Mouse (Mus musculus) heart, embryonic 12.5 days (tissue): ENCODE measurements around the gene Sesn1. TPM values are rescaled to one million over a fixed set of nuclear protein-coding genes. Genes with fewer than 3 reads are reported as not detected.

Source experiments
- ATAC-seq: fragments of 200-750 bp; cut with Nextera tagmentation; 2 replicates; pipeline ENCODE4 v1.8.0; 2017; ENCODE audit warnings: moderate TSS enrichment, moderate library complexity; ENCODE audit not compliant: insufficient number of reproducible peaks, low FRiP score
- H3K27ac ChIP-seq: fragments of 300-500 bp; sonication (generic); 2 replicates; pipeline ENCODE4 v1.5.1; 2016; ENCODE audit warnings: mild to moderate bottlenecking, moderate library complexity; ENCODE audit not compliant: poor library complexity, severe bottlenecking
- H3K27me3 ChIP-seq: fragments of 300-500 bp; sonication (generic); replicated peaks from 2 replicates; pipeline ENCODE4 v1.6.1; 2016; ENCODE audit warnings: mild to moderate bottlenecking, moderate library complexity
- H3K36me3 ChIP-seq: fragments of 300-500 bp; sonication (generic); 2 replicates; pipeline ENCODE4 v1.6.1; 2016; ENCODE audit warnings: mild to moderate bottlenecking, moderate library complexity
- H3K4me1 ChIP-seq: fragments of 300-500 bp; sonication (generic); replicated peaks from 2 replicates; pipeline ENCODE4 v1.6.1; 2016; ENCODE audit warnings: mild to moderate bottlenecking
- H3K4me2 ChIP-seq: fragments of 300-500 bp; sonication (generic); 2 replicates; pipeline ENCODE4 v1.6.1; 2016; ENCODE audit warnings: mild to moderate bottlenecking, moderate library complexity
- H3K4me3 ChIP-seq: fragments of 300-500 bp; sonication (generic); 2 replicates; pipeline ENCODE4 v1.5.1; 2016; ENCODE audit warnings: mild to moderate bottlenecking
- H3K9ac ChIP-seq: fragments of 300-500 bp; sonication (generic); 2 replicates; pipeline ENCODE4 v1.6.1; 2016; ENCODE audit warnings: mild to moderate bottlenecking, moderate library complexity
- H3K9me3 ChIP-seq: fragments of 300-500 bp; sonication (generic); replicated peaks from 2 replicates; pipeline ENCODE4 v1.6.1; 2016; ENCODE audit warnings: mild to moderate bottlenecking, moderate library complexity
- WGBS: fragments of 180-500 bp; shearing (Covaris S2); methylation state at CpG from one replicate; pipeline ENCODE4 v1.1.7; 2016; 5-methylcytosine and 5-hydroxymethylcytosine counted together
- polyA plus RNA-seq: library from polyadenylated mRNA; unstranded; fragments of >200 nt; fragmentation: Nextera tagmentation; extraction: Ambion mirVana; gene quantifications from 2 replicates; pipeline ENCODE4 v1.2.1, GENCODE M21; 2016

Gene Sesn1
- polyA plus RNA-seq, 1 experiment from 2014 or later: 27.8 TPM

- H3K4me3 ChIP-seq: no peak overlapping the region
- H3K27me3 ChIP-seq: no peaks in the 10 kb centered on the region
- no peak overlapping the region for H3K27ac ChIP-seq
- H3K9ac ChIP-seq: no peak overlapping the region
- 85% methylated on average over 8 of the region's 8 CpGs for WGBS
- peaks cover 9% of the 10 kb centered on the region for H3K36me3 ChIP-seq
- no peaks in the 10 kb centered on the region for H3K9me3 ChIP-seq
- no peak overlapping the region for H3K4me2 ChIP-seq
- H3K4me1 ChIP-seq: no peaks in the 10 kb centered on the region
- ATAC-seq: no peak
Measured at GRCm38 (mm10) chr10:41912290-41912994, 102.7 kb downstream of the Sesn1 start.

DNA sequence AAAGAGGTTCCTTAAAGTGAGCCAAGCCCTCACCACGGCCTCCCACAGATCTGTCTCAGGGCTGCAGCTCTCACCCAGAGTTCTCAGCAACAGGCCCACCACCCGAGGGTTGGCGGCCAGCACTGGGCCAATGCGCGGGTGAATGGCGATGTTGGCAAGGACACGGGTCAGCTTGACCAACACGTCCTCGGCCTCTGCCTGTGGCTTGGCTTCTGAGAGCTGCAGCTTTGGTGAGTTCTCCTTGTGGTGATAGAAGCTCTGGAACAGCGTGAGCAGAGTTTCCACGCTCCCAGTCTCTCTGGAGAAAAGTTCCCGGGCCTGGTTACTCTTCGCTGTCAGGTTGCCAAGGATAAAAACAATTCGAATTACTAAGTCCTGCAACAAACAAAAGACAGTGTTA lies 117.0 kb downstream of the Sesn1 start:
- H3K27ac ChIP-seq: no peak overlapping the region
- no peak overlapping the region for H3K4me3 ChIP-seq
- ATAC-seq: no peak
- H3K4me2 ChIP-seq: no peak overlapping the region
- no peak overlapping the region for H3K9ac ChIP-seq
- no peaks in the 10 kb centered on the region for H3K27me3 ChIP-seq
- 0 out of 2 replicates have a peak, but pooled peaks cover 3% of the 10 kb centered on the region for H3K9me3 ChIP-seq
- no peaks in the 10 kb centered on the region for H3K36me3 ChIP-seq
- WGBS: 88% methylated on average over 14 of the region's 14 CpGs
- peaks cover 12% of the 10 kb centered on the region for H3K4me1 ChIP-seq

- no peak overlapping the region for H3K4me2 ChIP-seq
- H3K4me3 ChIP-seq: no peak overlapping the region
- no peaks in the 10 kb centered on the region for H3K27me3 ChIP-seq
- H3K4me1 ChIP-seq: peaks cover 49% of the 10 kb centered on the region
- 53% methylated on average over 4 of the region's 4 CpGs for WGBS
- H3K27ac ChIP-seq: no peak overlapping the region
- H3K9ac ChIP-seq: no peak overlapping the region
- no peaks in the 10 kb centered on the region for H3K36me3 ChIP-seq
- ATAC-seq: no peak
- H3K9me3 ChIP-seq: no peaks in the 10 kb centered on the region
Measured at GRCm38 (mm10) chr10:41930966-41931365, 121.2 kb downstream of the Sesn1 start.

DNA sequence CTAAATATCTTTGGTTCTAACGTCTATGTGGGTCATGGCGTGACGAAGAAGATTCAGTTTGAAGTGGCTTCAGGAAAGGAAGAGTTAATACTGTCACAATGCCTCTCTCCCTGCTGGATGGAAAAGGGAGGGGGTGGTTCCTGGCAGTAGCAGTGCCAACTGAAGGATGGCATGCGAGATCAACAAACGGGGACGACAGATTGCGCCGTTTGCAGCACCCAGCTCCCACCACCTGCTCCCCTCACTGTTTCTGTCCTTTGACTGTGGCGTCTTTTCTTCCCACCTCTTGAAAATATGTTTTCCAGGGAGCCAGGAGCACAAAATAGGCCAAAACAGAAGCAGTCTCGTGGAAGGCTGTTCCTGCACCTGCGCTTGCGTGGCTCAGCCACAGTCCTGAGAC lies 122.2 kb downstream of the Sesn1 start:
- H3K4me1 ChIP-seq: peaks cover 59% of the 10 kb centered on the region
- H3K36me3 ChIP-seq: no peaks in the 10 kb centered on the region
- H3K27ac ChIP-seq: no peak overlapping the region
- no peaks in the 10 kb centered on the region for H3K27me3 ChIP-seq
- H3K9ac ChIP-seq: no peak overlapping the region
- no peak for ATAC-seq
- H3K9me3 ChIP-seq: no peaks in the 10 kb centered on the region
- H3K4me3 ChIP-seq: no peak overlapping the region
- H3K4me2 ChIP-seq: no peak overlapping the region
- WGBS: 85% methylated on average over 12 of the region's 12 CpGs

DNA sequence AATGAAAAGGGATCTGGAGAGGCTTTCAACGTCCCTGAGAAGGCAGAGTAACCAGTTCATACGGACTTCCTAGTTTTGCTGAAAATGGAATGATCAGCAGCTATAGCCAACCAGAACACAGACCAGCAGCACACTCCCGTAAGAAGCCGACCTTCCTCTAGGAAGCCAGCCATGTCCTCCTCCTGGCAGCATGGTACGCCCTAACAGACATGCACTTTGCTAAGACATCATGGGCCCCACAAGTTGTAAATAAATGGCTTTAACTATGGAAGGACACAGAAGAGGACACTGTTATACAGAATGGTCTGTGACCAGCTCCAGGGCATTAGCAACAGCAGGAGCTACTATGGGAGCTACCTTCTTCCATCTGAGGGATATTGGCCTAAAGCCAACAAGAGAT lies 123.2 kb downstream of the Sesn1 start:
- ATAC-seq: no peak
- Histone ChIP-seq H3K9ac (no peak overlapping the region), H3K36me3 (no peaks in the 10 kb centered on the region), H3K27ac (no peak overlapping the region), H3K4me3 (no peak overlapping the region), H3K27me3 (no peaks in the 10 kb centered on the region), H3K9me3 (no peaks in the 10 kb centered on the region), H3K4me2 (no peak overlapping the region), H3K4me1 (peaks cover 68% of the 10 kb centered on the region)
- 82% methylated on average over 5 of the region's 5 CpGs for WGBS

GRCm38 (mm10) chr10:41933536-41933935 lies 123.8 kb downstream of the Sesn1 start:
- Histone ChIP-seq H3K4me3 (no peak overlapping the region), H3K36me3 (no peaks in the 10 kb centered on the region), H3K4me1 (peaks cover 71% of the 10 kb centered on the region), H3K27ac (peak overlapping the region; percentile 96), H3K4me2 (no peak overlapping the region), H3K9ac (no peak overlapping the region), H3K9me3 (no peaks in the 10 kb centered on the region), H3K27me3 (no peaks in the 10 kb centered on the region)
- WGBS: 51% methylated on average over 6 of the region's 6 CpGs
- no peak for ATAC-seq

GRCm38 (mm10) chr10:41934633-41935475 lies 125.1 kb downstream of the Sesn1 start:
- H3K4me3 ChIP-seq: peak overlapping the region; percentile 29
- WGBS: 3% methylated on average over 21 of the region's 21 CpGs

DNA sequence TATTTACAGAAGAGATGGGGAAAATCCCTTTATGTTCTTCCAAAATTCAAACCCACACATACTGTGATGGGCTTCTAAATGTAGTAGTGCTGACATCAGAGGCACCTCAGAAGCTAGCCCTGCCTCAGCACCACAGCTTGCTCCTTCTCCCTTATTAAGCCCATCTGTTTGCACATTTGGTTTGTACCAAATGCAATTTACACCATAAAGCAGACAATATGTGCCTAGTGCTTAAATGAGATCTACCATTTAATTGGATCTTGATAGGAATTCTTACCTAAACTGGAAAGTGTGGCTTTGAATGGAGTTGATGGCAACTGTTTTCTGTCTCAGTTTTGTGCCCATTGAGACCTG lies 125.7 kb downstream of the Sesn1 start:
- peaks cover 7% of the 10 kb centered on the region; the same call in 1 of the 2 replicates for H3K9me3 ChIP-seq
- peak overlapping the region; percentile 29; the same call in 1 of the 2 replicates for H3K4me3 ChIP-seq
- peak overlapping the region; percentile 96 for H3K27ac ChIP-seq
- H3K4me1 ChIP-seq: peaks cover 71% of the 10 kb centered on the region
- H3K4me2 ChIP-seq: peak overlapping the region; percentile 69
- no peaks in the 10 kb centered on the region for H3K36me3 ChIP-seq
- H3K9ac ChIP-seq: 0 out of 2 replicates have a peak overlapping the region, but pooled peaks have one; percentile 47
- H3K27me3 ChIP-seq: no peaks in the 10 kb centered on the region
- no peak for ATAC-seq

More at GRCm38 (mm10) chr10:41934633-41935475, 125.1 kb downstream of the Sesn1 start:
- Histone ChIP-seq H3K9me3 (0 out of 2 replicates have a peak, but pooled peaks cover 3% of the 10 kb centered on the region), H3K4me2 (peak overlapping the region; percentile 69), H3K36me3 (no peaks in the 10 kb centered on the region), H3K9ac (peak overlapping the region; percentile 47; the same call in 1 of the 2 replicates), H3K27me3 (no peaks in the 10 kb centered on the region), H3K27ac (peak overlapping the region; percentile 96), H3K4me1 (peaks cover 71% of the 10 kb centered on the region)
- ATAC-seq: peak; percentile 85

- Histone ChIP-seq H3K9ac (no peak overlapping the region), H3K27ac (peak overlapping the region; percentile 96; the same call in 1 of the 2 replicates), H3K27me3 (no peaks in the 10 kb centered on the region), H3K4me2 (no peak overlapping the region), H3K4me1 (peaks cover 65% of the 10 kb centered on the region), H3K36me3 (no peaks in the 10 kb centered on the region), H3K9me3 (peaks cover 7% of the 10 kb centered on the region; the same call in 1 of the 2 replicates), H3K4me3 (no peak overlapping the region)
- ATAC-seq: no peak
- 63% methylated on average over 4 of the region's 4 CpGs for WGBS
Measured at GRCm38 (mm10) chr10:41936100-41936499, 126.4 kb downstream of the Sesn1 start.

GRCm38 (mm10) chr10:41937176-41937575 lies 127.4 kb downstream of the Sesn1 start:
- 41% methylated on average over 4 of the region's 4 CpGs for WGBS
- H3K36me3 ChIP-seq: no peaks in the 10 kb centered on the region

GRCm38 (mm10) chr10:41939090-41939489 lies 129.4 kb downstream of the Sesn1 start:
- Histone ChIP-seq H3K36me3 (no peaks in the 10 kb centered on the region), H3K9me3 (peaks cover 7% of the 10 kb centered on the region; the same call in 1 of the 2 replicates), H3K9ac (no peak overlapping the region), H3K27me3 (no peaks in the 10 kb centered on the region), H3K4me1 (peaks cover 41% of the 10 kb centered on the region), H3K4me3 (no peak overlapping the region), H3K27ac (no peak overlapping the region), H3K4me2 (no peak overlapping the region)
- no peak for ATAC-seq
- 73% methylated on average over 4 of the region's 4 CpGs for WGBS

More at GRCm38 (mm10) chr10:41937176-41937575, 127.4 kb downstream of the Sesn1 start:
- no peak for ATAC-seq
- Histone ChIP-seq H3K9ac (no peak overlapping the region), H3K9me3 (peaks cover 7% of the 10 kb centered on the region; the same call in 1 of the 2 replicates), H3K27ac (peak overlapping the region; percentile 13; the same call in 1 of the 2 replicates), H3K4me2 (no peak overlapping the region), H3K4me3 (no peak overlapping the region), H3K27me3 (no peaks in the 10 kb centered on the region), H3K4me1 (peaks cover 55% of the 10 kb centered on the region)
